Mouse (Mus musculus) hindbrain, embryonic 15.5 days (tissue): ENCODE results near the gene Ly6g6d. TPM values are rescaled to one million over a fixed set of nuclear protein-coding genes. Genes with fewer than 3 reads are reported as not detected.

Experiments
- ATAC-seq: fragments of 200-750 bp; cut with Nextera tagmentation; 2 replicates; pipeline ENCODE4 v1.8.0; 2017; ENCODE audit warnings: low read depth, moderate number of reproducible peaks, moderate TSS enrichment; ENCODE audit not compliant: low FRiP score
- H3K27ac ChIP-seq: fragments of 300-500 bp; sonication (generic); replicated peaks from 2 replicates; pipeline ENCODE4 v1.5.1; 2015; ENCODE audit warnings: mild to moderate bottlenecking, inconsistent platforms
- H3K27me3 ChIP-seq: fragments of 300-500 bp; sonication (generic); 2 replicates; pipeline ENCODE4 v1.6.1; 2015; ENCODE audit warnings: control low read depth, inconsistent platforms
- H3K36me3 ChIP-seq: fragments of 300-500 bp; sonication (generic); 2 replicates; pipeline ENCODE4 v1.6.1; 2015; ENCODE audit warnings: control low read depth, inconsistent platforms
- H3K4me1 ChIP-seq: fragments of 300-500 bp; sonication (generic); replicated peaks from 2 replicates; pipeline ENCODE4 v1.6.1; 2015; ENCODE audit warnings: control low read depth, inconsistent platforms
- H3K4me2 ChIP-seq: fragments of 300-500 bp; sonication (generic); 2 replicates; pipeline ENCODE4 v1.6.1; 2015; ENCODE audit warnings: moderate library complexity, mild to moderate bottlenecking, inconsistent platforms
- H3K4me3 ChIP-seq: fragments of 300-500 bp; sonication (generic); 2 replicates; pipeline ENCODE4 v1.5.1; 2015; ENCODE audit warnings: mild to moderate bottlenecking, inconsistent platforms
- H3K9ac ChIP-seq: fragments of 300-500 bp; sonication (generic); 2 replicates; pipeline ENCODE4 v1.6.1; 2015; ENCODE audit warnings: inconsistent platforms
- H3K9me3 ChIP-seq: fragments of 300-500 bp; sonication (generic); 2 replicates; pipeline ENCODE4 v1.6.1; 2016; ENCODE audit warnings: control low read depth, inconsistent platforms
- WGBS: fragments of 180-500 bp; shearing (Covaris S2); methylation state at CpG from one replicate; pipeline ENCODE4 v1.1.7; 2015; 5-methylcytosine and 5-hydroxymethylcytosine counted together
- polyA plus RNA-seq: library from polyadenylated mRNA; unstranded; fragments of >200 nt; fragmentation: Nextera tagmentation; extraction: Ambion mirVana; gene quantifications from 2 replicates; pipeline ENCODE4 v1.2.1, GENCODE M21; 2015

Ly6g6d gene
- polyA plus RNA-seq, 1 experiment from 2014 or later, result 1.2 TPM

GRCm38 (mm10) chr17:35094475-35095365 lies 16.9 kb upstream of the Ly6g6d start:
- no peaks in the 10 kb centered on the region for H3K27me3 ChIP-seq
- no peak overlapping the region for H3K9ac ChIP-seq
- ATAC-seq, result no peak
- 91% methylated on average over 15 of the region's 15 CpGs for WGBS
- peaks cover 52% of the 10 kb centered on the region for H3K36me3 ChIP-seq
- no peak overlapping the region for H3K4me3 ChIP-seq
- no peak overlapping the region for H3K4me2 ChIP-seq
- no peaks in the 10 kb centered on the region for H3K9me3 ChIP-seq
- peaks cover 12% of the 10 kb centered on the region for H3K4me1 ChIP-seq
- H3K27ac ChIP-seq, result no peak overlapping the region

GRCm38 (mm10) chr17:35092403-35093198 lies 14.7 kb upstream of the Ly6g6d start:
- ATAC-seq, result no peak
- Histone ChIP-seq H3K27ac (no peak overlapping the region), H3K9ac (no peak overlapping the region), H3K4me1 (peaks cover 13% of the 10 kb centered on the region), H3K9me3 (no peaks in the 10 kb centered on the region), H3K27me3 (no peaks in the 10 kb centered on the region), H3K4me3 (no peak overlapping the region), H3K36me3 (peaks cover 32% of the 10 kb centered on the region), H3K4me2 (no peak overlapping the region)
- WGBS, result 90% methylated on average over 14 of the region's 14 CpGs

GRCm38 (mm10) chr17:35090166-35090932 lies 12.5 kb upstream of the Ly6g6d start:
- Histone ChIP-seq H3K4me2 (peak overlapping the region; percentile 75), H3K9me3 (no peaks in the 10 kb centered on the region), H3K36me3 (peaks cover 22% of the 10 kb centered on the region), H3K9ac (peak overlapping the region; percentile 85), H3K4me3 (peak overlapping the region; percentile 71), H3K27ac (peak overlapping the region; percentile 99), H3K4me1 (peaks cover 13% of the 10 kb centered on the region), H3K27me3 (no peaks in the 10 kb centered on the region)
- ATAC-seq, result no peak
- 46% methylated on average over 8 of the region's 8 CpGs for WGBS

GRCm38 (mm10) chr17:35088825-35089644 lies 11.2 kb upstream of the Ly6g6d start, which contains the start of gene Abhd16a:
TSS of gene Abhd16a (plus strand) at chr17:35089263.
- Histone ChIP-seq H3K9ac (peak within 1 kb of the TSS; percentile 85), H3K4me1 (peaks cover 13% of the 10 kb centered on the region), H3K4me2 (peak within 1 kb of the TSS; percentile 75), H3K27ac (peak within 1 kb of the TSS; percentile 99), H3K4me3 (peak within 1 kb of the TSS; percentile 71), H3K9me3 (no peaks in the 10 kb centered on the region), H3K27me3 (no peaks in the 10 kb centered on the region), H3K36me3 (peaks cover 18% of the 10 kb centered on the region)
- WGBS, result 4% methylated on average over 57 of the region's 67 CpGs
- ATAC-seq, result peak; percentile 98

- Histone ChIP-seq H3K9ac (no peak overlapping the region), H3K27me3 (no peaks in the 10 kb centered on the region), H3K36me3 (peaks cover 10% of the 10 kb centered on the region; the same call in 1 of the 2 replicates), H3K4me3 (no peak overlapping the region), H3K4me2 (no peak overlapping the region), H3K9me3 (no peaks in the 10 kb centered on the region), H3K27ac (no peak overlapping the region), H3K4me1 (peaks cover 13% of the 10 kb centered on the region)
- 59% methylated on average over 2 of the region's 2 CpGs for WGBS
- ATAC-seq, result no peak
These were observed 10.3 kb upstream of the Ly6g6d start for GRCm38 (mm10) chr17:35088151-35088550.

GRCm38 (mm10) chr17:35085208-35085865 lies 7.5 kb upstream of the Ly6g6d start, which contains the start of gene Ly6g6f:
TSS of gene Ly6g6f (minus strand) at chr17:35085610.
- Histone ChIP-seq H3K4me3 (no peak within 1 kb of the TSS), H3K9ac (no peak within 1 kb of the TSS), H3K27ac (no peak within 1 kb of the TSS), H3K27me3 (no peaks in the 10 kb centered on the region), H3K9me3 (no peaks in the 10 kb centered on the region), H3K4me2 (no peak within 1 kb of the TSS), H3K4me1 (peaks cover 7% of the 10 kb centered on the region), H3K36me3 (no peaks in the 10 kb centered on the region)
- no peak for ATAC-seq
- WGBS, result 85% methylated on average over 7 of the region's 7 CpGs

GRCm38 (mm10) chr17:35083929-35084497 lies 6.1 kb upstream of the Ly6g6d start:
- Histone ChIP-seq H3K36me3 (no peaks in the 10 kb centered on the region), H3K27me3 (no peaks in the 10 kb centered on the region), H3K4me1 (no peaks in the 10 kb centered on the region), H3K4me2 (no peak overlapping the region), H3K9ac (no peak overlapping the region), H3K4me3 (no peak overlapping the region), H3K9me3 (no peaks in the 10 kb centered on the region), H3K27ac (no peak overlapping the region)
- WGBS, result 91% methylated on average over 3 of the region's 3 CpGs
- ATAC-seq, result no peak

GRCm38 (mm10) chr17:35082841-35083576 lies 5.1 kb upstream of the Ly6g6d start:
- H3K9ac ChIP-seq, result no peak overlapping the region
- no peak overlapping the region for H3K27ac ChIP-seq
- 86% methylated on average over 16 of the region's 16 CpGs for WGBS
- H3K36me3 ChIP-seq, result no peaks in the 10 kb centered on the region
- no peak overlapping the region for H3K4me3 ChIP-seq
- H3K4me1 ChIP-seq, result peaks cover under 1% of the 10 kb centered on the region; the same call in 1 of the 2 replicates
- H3K27me3 ChIP-seq, result no peaks in the 10 kb centered on the region
- H3K4me2 ChIP-seq, result no peak overlapping the region
- H3K9me3 ChIP-seq, result no peaks in the 10 kb centered on the region
- no peak for ATAC-seq

- Histone ChIP-seq H3K9ac (no peak overlapping the region), H3K4me1 (peaks cover 8% of the 10 kb centered on the region; the same call in 1 of the 2 replicates), H3K4me2 (no peak overlapping the region), H3K27ac (no peak overlapping the region), H3K4me3 (no peak overlapping the region), H3K27me3 (no peaks in the 10 kb centered on the region), H3K36me3 (no peaks in the 10 kb centered on the region), H3K9me3 (no peaks in the 10 kb centered on the region)
- 66% methylated on average over 4 of the region's 4 CpGs for WGBS
- no peak for ATAC-seq
These were observed 2.8 kb upstream of the Ly6g6d start for GRCm38 (mm10) chr17:35080710-35081109.

- Histone ChIP-seq H3K9me3 (no peaks in the 10 kb centered on the region), H3K9ac (no peak overlapping the region), H3K4me3 (no peak overlapping the region), H3K36me3 (no peaks in the 10 kb centered on the region), H3K27me3 (no peaks in the 10 kb centered on the region), H3K4me2 (no peak overlapping the region), H3K27ac (no peak overlapping the region), H3K4me1 (peaks cover 8% of the 10 kb centered on the region; the same call in 1 of the 2 replicates)
- ATAC-seq, result no peak
- WGBS, result 64% methylated on average over 6 of the region's 6 CpGs
These were observed 2.4 kb upstream of the Ly6g6d start for GRCm38 (mm10) chr17:35080248-35080647.
